Mouse (Mus musculus): ENCODE measurements around the gene Hnrnpd.

DNA sequence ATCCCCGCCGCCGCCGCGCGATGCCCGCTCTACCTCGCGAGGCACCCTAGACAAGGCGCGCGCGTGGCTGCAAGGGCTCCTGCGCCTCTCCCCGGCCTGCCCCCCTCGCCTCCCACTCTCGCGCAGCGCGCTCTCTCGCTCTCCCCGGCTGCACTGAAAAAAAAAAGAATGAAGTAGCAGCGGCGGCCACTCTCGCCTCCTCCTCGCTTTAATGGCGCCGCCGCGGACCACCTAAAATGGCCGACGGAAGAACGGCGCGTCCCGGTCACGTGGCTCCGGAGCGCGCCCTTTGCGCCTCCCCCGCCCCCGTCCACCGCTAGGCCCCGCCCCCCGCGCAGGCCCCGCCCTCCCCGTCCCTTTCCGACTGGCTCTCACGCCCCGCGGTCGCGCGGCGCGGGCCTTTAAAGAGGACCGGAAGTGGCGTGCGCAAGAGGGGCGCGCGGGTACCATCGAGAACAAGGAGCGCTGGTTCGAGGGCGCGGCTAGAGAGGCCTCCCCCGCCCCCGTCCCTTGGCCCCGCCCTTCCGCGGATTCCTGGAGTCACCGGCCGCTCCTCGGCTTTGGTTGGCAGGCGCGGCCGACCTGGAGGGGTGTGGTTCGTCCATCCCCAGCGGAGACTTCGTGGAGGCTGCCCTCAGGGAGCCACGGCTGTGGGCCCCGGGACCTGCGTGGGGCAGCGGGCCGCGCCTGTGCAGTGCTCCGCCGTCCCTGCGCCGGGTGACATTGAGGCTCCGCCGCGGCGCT lies at the start of gene Hnrnpd, which contains the start of gene 4930524J08Rik:
- TF ChIP-seq CTCF (IDR thresholded peaks at IDR 0.05) (no peak), POLR2A (IDR thresholded peaks at IDR 0.05; ENCODE audit: insufficient read depth, low read depth, low read length) (peak; percentile 79), EP300 (IDR thresholded peaks at IDR 0.05; ENCODE audit: insufficient read depth, low read depth, low read length) (peak; percentile 9; the same call in 1 of the 2 replicates)

All from heart, adult 2 months (tissue).